Comparison of ENCODE assay signal across 8 mouse cellular contexts in the genomic region with DNA sequence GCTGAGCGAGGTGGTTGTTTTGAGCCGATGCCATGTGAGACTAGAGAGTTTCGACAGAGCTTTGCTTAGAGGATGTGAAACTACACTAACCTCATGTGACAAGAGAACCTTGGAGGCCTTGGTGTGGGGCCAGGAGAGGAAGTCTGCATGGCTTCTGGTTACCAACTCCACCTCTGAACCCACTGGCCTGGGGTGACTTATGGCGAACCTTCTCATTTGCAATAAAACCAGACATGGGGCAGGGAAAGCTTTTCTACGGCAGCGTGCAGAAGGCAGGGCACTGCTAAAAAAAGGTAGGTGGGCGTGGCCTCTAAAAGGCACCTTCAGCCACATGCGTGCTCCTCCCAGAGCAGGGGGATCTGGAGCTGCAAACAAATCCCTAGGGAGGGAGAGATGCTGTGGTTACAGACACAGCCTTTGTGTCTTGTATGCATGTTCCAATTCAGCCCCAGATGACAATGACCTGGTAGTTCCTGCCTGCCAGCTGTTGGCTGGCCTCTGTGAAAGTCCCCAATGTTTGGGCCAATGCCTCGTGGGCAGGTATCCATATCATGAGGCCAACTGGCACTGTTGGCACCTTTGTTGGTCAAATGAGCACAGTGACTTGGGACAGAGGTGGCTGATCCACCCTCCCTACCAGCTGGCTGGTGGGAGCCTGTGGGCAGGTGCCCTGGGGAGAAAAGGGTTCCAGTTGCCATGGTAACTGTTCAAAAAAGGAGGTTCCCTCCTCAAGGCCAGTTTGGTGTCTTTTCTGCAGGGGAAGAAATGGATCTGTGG.
DNase-seq lines count a peak whose midpoint lies in the region; ATAC-seq and TF ChIP-seq lines count a peak whose summit lies in the region.

No protein-coding gene starts in this region.

- H3K4me3 ChIP-seq in intestine, embryonic 14.5 days (ENCODE audit: low read depth, low read length) = no peak overlapping the region
- no peak overlapping the region for H3K4me3 ChIP-seq in liver, adult 2 months (ENCODE audit: insufficient read depth, low read depth, low read length)

- 0 out of 2 replicates have a peak overlapping the region, but pooled peaks have one; percentile 11 for H3K27ac ChIP-seq in intestine, embryonic 14.5 days (ENCODE audit: low read depth)
- peak overlapping the region; percentile 78 for H3K27ac ChIP-seq in liver, adult 2 months (replicated peaks; ENCODE audit: insufficient read depth, low read depth, low read length)

- TF ChIP-seq POLR2A in liver, adult 2 months (IDR thresholded peaks at IDR 0.05; ENCODE audit: extremely low read depth, insufficient read depth, low read length) = no peak

- 0 out of 2 replicates have a peak, but pooled peaks cover 7% of the 10 kb centered on the region for H3K4me1 ChIP-seq in intestine, embryonic 14.5 days (replicated peaks; ENCODE audit: control insufficient read depth, insufficient read depth, low read length)
- H3K4me1 ChIP-seq in liver, adult 2 months (ENCODE audit: control insufficient read depth, insufficient read depth, low read length) = peaks cover 12% of the 10 kb centered on the region

- H3K9me3 ChIP-seq in intestine, embryonic 14.5 days (ENCODE audit: control insufficient read depth, low read length) = no peaks in the 10 kb centered on the region

- peak; percentile 44; the same call in 1 of the 2 replicates for ATAC-seq in frontal cortex, adult (ENCODE audit: low TSS enrichment)
- ATAC-seq in intestine, embryonic 14.5 days (replicated peaks; ENCODE audit: low FRiP score, low TSS enrichment, low read depth) = peak; percentile 44; the same call in 1 of the 2 replicates

- H3K9ac ChIP-seq in intestine, embryonic 14.5 days (ENCODE audit: low read length) = no peak overlapping the region
- no peak overlapping the region; the same call in 1 of the 2 replicates for H3K9ac ChIP-seq in liver, adult 2 months (ENCODE audit: low read depth, low read length)

- DNase-seq in frontal cortex, postnatal 25 days (ENCODE audit: low spot score in 2 of 2) = no peak
- DNase-seq in adipocyte (ENCODE audit: low spot score) = peak; percentile 46
- DNase-seq in gastrocnemius, postnatal 10 days = peak; percentile 42
- no peak for DNase-seq in intestine, embryonic 14.5 days (ENCODE audit: low spot score)
- DNase-seq in liver, adult 2 months (ENCODE audit: extremely low read depth, low read depth, low spot score) = peak; percentile 98
- DNase-seq in retina, embryonic 14.5 days (ENCODE audit: low spot score) = peak; percentile 13
- no peak for DNase-seq in embryo, embryonic 9.5 days (ENCODE audit: extremely low spot score)

- H3K27me3 ChIP-seq in intestine, embryonic 14.5 days (replicated peaks; ENCODE audit: control insufficient read depth, insufficient read depth, low read length) = no peaks in the 10 kb centered on the region
- H3K27me3 ChIP-seq in liver, adult 2 months (ENCODE audit: control insufficient read depth, insufficient read depth, low read length) = no peaks in the 10 kb centered on the region

- no peaks in the 10 kb centered on the region for H3K79me2 ChIP-seq in liver, adult 2 months (ENCODE audit: control insufficient read depth, insufficient read depth, low read length)

- WGBS in intestine, embryonic 14.5 days = 56% methylated on average over 9 of the region's 9 CpGs
- 21% methylated on average over 9 of the region's 9 CpGs for WGBS in liver, adult 2 months

- H3K36me3 ChIP-seq in intestine, embryonic 14.5 days (ENCODE audit: control insufficient read depth, insufficient read depth, low read length) = no peaks in the 10 kb centered on the region
- H3K36me3 ChIP-seq in liver, adult 2 months (ENCODE audit: control insufficient read depth, insufficient read depth, low read length) = no peaks in the 10 kb centered on the region

- no peak for TF ChIP-seq CTCF in liver, adult 2 months (IDR thresholded peaks at IDR 0.05; ENCODE audit: low read depth, low read length)

- no peak overlapping the region for H3K4me2 ChIP-seq in intestine, embryonic 14.5 days (ENCODE audit: low read length)

Comparison
In these comparisons a context has a peak if more than half of its experiments do, and no peak if none do; other contexts are left out.
1. DNase-seq: peak in adipocyte (single experiment), gastrocnemius, postnatal 10 days (single experiment), liver, adult 2 months (single experiment) and retina, embryonic 14.5 days (single experiment); none in frontal cortex, postnatal 25 days (0 of 2), intestine, embryonic 14.5 days (single experiment) and embryo, embryonic 9.5 days (single experiment).